Mouse (Mus musculus) lung, postnatal 0 days (tissue): ENCODE data around the gene Cdc6. TPM values are rescaled to one million over a fixed set of nuclear protein-coding genes. Genes with fewer than 3 reads are reported as not detected.

Experiments
- ATAC-seq: fragments of 200-750 bp; cut with Nextera tagmentation; 2 replicates; pipeline ENCODE4 v1.8.0; 2017; ENCODE audit warnings: moderate library complexity
- DNase-seq: peaks from one replicate; pipeline ENCODE4 v3.0.0-alpha.2; 2016; ENCODE audit warnings: low spot score
- H3K27ac ChIP-seq: fragments of 300-500 bp; sonication (generic); 2 replicates; pipeline ENCODE4 v1.5.1; 2014; ENCODE audit warnings: antibody characterized with exemption, mild to moderate bottlenecking, low read length, mixed read lengths
- H3K27me3 ChIP-seq: fragments of 300-500 bp; sonication (generic); replicated peaks from 2 replicates; pipeline ENCODE4 v1.6.1; 2014; ENCODE audit warnings: low read length, mixed read lengths; ENCODE audit not compliant: insufficient read depth
- H3K36me3 ChIP-seq: fragments of 300-500 bp; sonication (generic); 2 replicates; pipeline ENCODE4 v1.6.1; 2014; ENCODE audit warnings: low read length, mixed read lengths; ENCODE audit not compliant: insufficient read depth
- H3K4me1 ChIP-seq: fragments of 300-500 bp; sonication (generic); 2 replicates; pipeline ENCODE4 v1.6.1; 2014; ENCODE audit warnings: antibody characterized with exemption, low read depth, low read length, mixed read lengths; ENCODE audit not compliant: insufficient read depth
- H3K4me2 ChIP-seq: fragments of 300-500 bp; sonication (generic); replicated peaks from 2 replicates; pipeline ENCODE4 v1.6.1; 2014; ENCODE audit warnings: low read depth, mild to moderate bottlenecking, low read length, moderate library complexity, mixed read lengths
- H3K4me3 ChIP-seq: fragments of 300-500 bp; sonication (generic); 2 replicates; pipeline ENCODE4 v1.5.1; 2014; ENCODE audit warnings: low read depth, low read length
- H3K9ac ChIP-seq: fragments of 300-500 bp; sonication (generic); replicated peaks from 2 replicates; pipeline ENCODE4 v1.6.1; 2014; ENCODE audit warnings: low read depth, mild to moderate bottlenecking
- H3K9me3 ChIP-seq: fragments of 300-500 bp; sonication (generic); 2 replicates; pipeline ENCODE4 v1.6.1; 2016; ENCODE audit warnings: low read length, mixed read lengths
- CTCF ChIP-seq: IDR thresholded peaks from 2 replicates; pipeline ENCODE4 v1.5.1; 2016; ENCODE audit warnings: antibody characterized with exemption, mild to moderate bottlenecking
- EP300 ChIP-seq: IDR thresholded peaks from 2 replicates; pipeline ENCODE4 v1.6.1; 2016; ENCODE audit warnings: antibody characterized with exemption, mild to moderate bottlenecking, control low read depth
- whole genome bisulfite sequencing: fragments of 180-500 bp; shearing (Covaris S2); extraction: QIAGEN DNeasy Blood & Tissue Kit; methylation state at CpG from one replicate; pipeline ENCODE4 v1.1.7; 2014; 5-methylcytosine and 5-hydroxymethylcytosine counted together
- polyA plus RNA-seq: library from polyadenylated mRNA; unstranded; fragments of >200 nt; fragmentation: Nextera tagmentation; extraction: Ambion mirVana; gene quantifications from 2 replicates; pipeline ENCODE4 v1.2.1, GENCODE M21; 2015

The Cdc6 gene
- polyA plus RNA-seq, 1 experiment from 2014 or later = 2.6 TPM

DNA sequence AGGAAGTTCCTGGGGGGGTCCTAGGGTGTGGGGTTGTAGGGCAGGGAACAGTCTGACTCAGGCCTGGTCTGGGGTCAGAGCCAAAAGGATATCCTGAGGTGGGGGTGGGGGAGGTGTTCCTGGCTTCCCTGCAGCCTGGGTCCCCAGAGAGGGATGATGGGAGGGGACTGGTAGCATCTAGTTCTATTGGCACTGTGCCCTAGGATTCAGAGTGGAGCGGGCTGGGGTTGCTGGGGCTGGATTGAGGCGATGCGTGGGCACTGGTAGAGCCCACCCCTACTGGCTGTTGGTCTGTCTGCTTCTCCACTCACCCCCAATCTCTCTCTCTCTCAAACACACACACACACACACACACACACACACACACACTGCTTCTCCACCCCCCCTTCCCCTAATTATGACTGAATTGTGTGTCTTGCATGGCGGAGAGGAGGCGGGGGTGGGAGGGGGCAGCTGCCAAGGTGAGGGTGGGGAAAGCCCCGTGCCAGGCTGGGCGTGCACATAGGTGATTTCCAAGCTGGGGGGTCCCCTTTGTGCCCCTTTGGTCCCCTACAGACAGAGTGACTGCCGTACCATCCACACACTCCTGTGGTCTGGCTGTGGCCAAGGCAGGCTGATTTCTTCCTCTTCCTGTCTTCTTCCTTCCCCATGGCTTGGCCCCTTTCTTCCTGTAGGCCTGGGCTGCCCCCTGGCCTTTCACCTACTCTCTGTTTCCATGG, 35.5 kb downstream of the Cdc6 start:
- no peaks in the 10 kb centered on the region for H3K9me3 ChIP-seq
- H3K4me1 ChIP-seq = peaks cover 59% of the 10 kb centered on the region
- ATAC-seq (peak; percentile 60), DNase-seq (peak; percentile 93)
- H3K27ac ChIP-seq = peak overlapping the region; percentile 98
- H3K9ac ChIP-seq = peak overlapping the region; percentile 32
- H3K36me3 ChIP-seq = no peaks in the 10 kb centered on the region
- WGBS = 36% methylated on average over 8 of the region's 8 CpGs
- TF ChIP-seq EP300 (peak; percentile 90), CTCF (no peak)
- peak overlapping the region; percentile 96 for H3K4me2 ChIP-seq
- H3K27me3 ChIP-seq = no peaks in the 10 kb centered on the region
- no peak overlapping the region for H3K4me3 ChIP-seq

DNA sequence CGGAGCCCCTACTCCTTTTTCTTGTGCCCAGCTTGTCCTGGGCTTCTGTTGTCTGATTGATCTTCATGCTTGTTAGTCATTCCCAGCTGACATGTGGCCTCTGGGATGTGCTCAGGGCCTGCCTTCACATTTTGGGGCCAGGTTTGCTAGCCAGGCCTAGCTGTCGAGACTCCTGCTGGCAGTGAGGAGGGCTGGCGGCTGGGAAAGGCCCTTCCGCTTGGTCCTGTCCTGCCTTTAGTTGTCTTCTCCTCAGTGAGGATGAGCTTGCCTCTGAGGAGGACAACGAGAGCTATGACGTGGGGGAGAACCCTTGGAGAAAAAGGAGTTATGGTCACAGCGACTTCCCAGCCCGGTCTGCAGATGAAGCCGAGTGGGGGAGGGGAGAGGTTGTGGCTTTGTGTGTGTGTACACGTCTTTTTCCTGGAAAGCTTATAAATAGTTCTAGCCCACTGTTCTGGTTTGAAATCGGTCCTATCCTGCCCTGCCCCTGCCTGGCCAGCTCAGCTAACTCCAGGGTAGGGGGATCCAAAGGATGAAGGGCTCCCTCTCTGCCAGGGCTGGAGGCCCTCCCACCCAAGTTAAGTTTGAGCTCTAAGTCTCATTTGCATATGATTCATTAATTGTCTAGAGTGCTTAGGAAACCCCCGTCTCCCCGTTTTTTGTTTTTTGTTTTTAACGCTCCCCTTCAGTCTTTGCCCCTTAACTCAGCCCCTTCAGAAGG, 36.3 kb downstream of the Cdc6 start:
- H3K4me3 ChIP-seq = no peak overlapping the region
- H3K9ac ChIP-seq = peak overlapping the region; percentile 12; the same call in 1 of the 2 replicates
- DNase-seq (peak; percentile 75), ATAC-seq (no peak)
- H3K27me3 ChIP-seq = no peaks in the 10 kb centered on the region
- peak overlapping the region; percentile 98 for H3K27ac ChIP-seq
- TF ChIP-seq EP300 (peak; percentile 45; the same call in 1 of the 2 replicates), CTCF (no peak; the same call in 1 of the 2 replicates)
- H3K9me3 ChIP-seq = no peaks in the 10 kb centered on the region
- H3K4me2 ChIP-seq = peak overlapping the region; percentile 96
- 31% methylated on average over 14 of the region's 14 CpGs for WGBS
- H3K36me3 ChIP-seq = no peaks in the 10 kb centered on the region
- H3K4me1 ChIP-seq = peaks cover 54% of the 10 kb centered on the region

DNA sequence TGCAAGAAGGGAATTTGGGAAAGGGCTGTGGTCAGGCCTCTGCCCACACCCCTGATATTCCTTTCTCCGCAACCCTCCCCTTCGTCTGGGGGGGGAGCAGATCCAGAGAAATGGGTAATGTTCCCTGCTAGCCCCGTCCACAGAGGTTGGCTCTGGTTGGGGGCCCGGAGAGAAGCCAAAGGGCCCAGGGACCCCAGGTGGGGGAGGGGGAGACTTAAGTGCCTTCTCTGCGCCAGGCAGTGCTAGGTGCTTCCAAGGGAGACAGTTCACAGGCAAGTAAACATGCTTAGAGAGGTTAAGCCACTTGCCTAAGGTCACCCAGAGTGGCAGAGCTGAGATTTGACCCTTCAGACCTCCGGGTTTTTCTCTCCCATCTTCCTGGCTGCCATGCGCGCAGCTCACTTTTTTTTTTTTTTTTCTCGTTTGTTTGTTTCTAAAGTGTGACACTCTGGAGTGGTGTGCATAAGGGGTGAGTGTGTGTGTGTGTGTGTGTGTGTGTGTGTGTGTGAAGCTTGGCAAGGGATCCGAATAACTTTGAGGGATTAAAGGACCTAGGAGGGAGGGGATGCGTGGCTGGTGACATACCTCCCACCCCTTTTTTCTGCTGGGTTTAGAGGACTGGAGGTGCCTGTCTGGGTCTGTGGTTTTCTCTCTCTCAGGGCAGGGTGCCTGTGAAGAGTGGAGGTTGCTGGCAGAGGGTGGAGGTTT, 37.5 kb downstream of the Cdc6 start:
- Histone ChIP-seq H3K9ac (peak overlapping the region; percentile 6; the same call in 1 of the 2 replicates), H3K4me1 (peaks cover 51% of the 10 kb centered on the region), H3K4me2 (peak overlapping the region; percentile 96), H3K36me3 (no peaks in the 10 kb centered on the region), H3K4me3 (no peak overlapping the region), H3K9me3 (no peaks in the 10 kb centered on the region), H3K27ac (peak overlapping the region; percentile 98), H3K27me3 (no peaks in the 10 kb centered on the region)
- DNase-seq = peak; percentile 21
- TF ChIP-seq EP300 (0 out of 2 replicates have a peak, but pooled peaks have one; percentile 29), CTCF (no peak)
- ATAC-seq = no peak
- 23% methylated on average over 10 of the region's 11 CpGs for WGBS

GRCm38 (mm10) chr11:98945605-98945977, 38.0 kb downstream of the Cdc6 start:
- Histone ChIP-seq H3K9ac (no peak overlapping the region), H3K27me3 (no peaks in the 10 kb centered on the region), H3K36me3 (0 out of 2 replicates have a peak, but pooled peaks cover 4% of the 10 kb centered on the region), H3K4me2 (no peak overlapping the region; the same call in 1 of the 2 replicates), H3K27ac (peak overlapping the region; percentile 52), H3K9me3 (no peaks in the 10 kb centered on the region), H3K4me1 (peaks cover 49% of the 10 kb centered on the region), H3K4me3 (no peak overlapping the region)
- 38% methylated on average over 3 of the region's 3 CpGs for WGBS
- TF ChIP-seq EP300 (no peak), CTCF (no peak)
- ATAC-seq (no peak), DNase-seq (no peak)

DNA sequence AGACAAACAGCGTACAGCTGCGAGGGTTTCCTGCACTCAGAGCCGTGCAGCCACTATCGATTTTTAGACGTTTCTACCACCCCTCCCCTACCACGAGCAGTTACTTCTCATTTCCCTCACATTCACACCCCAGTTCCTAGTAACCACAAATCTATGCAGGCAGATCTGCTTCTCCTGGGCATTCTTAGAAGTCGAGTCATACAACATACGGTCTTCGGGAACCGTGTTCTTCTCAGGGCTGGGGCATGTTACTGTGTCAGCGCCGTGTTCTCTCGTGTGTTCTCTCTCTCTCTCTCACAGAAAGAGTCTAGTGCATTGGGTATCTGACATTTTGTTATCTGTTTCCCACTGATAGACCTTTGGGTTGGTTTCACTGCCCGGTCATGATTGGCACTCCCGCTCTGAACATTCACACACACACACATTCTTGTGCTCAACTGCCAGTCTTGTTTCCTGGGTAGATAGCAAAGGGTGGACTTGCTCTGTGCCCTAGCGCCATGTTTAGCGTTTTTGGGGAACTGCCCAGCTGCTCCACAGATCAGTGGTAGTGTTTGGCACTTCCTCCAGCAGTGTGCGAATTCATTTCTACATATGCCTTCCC, 40.5 kb downstream of the Cdc6 start:
- WGBS = 63% methylated on average over 18 of the region's 18 CpGs
- Histone ChIP-seq H3K9me3 (no peaks in the 10 kb centered on the region), H3K4me1 (peaks cover 48% of the 10 kb centered on the region), H3K27ac (0 out of 2 replicates have a peak overlapping the region, but pooled peaks have one; percentile 9), H3K36me3 (0 out of 2 replicates have a peak, but pooled peaks cover 5% of the 10 kb centered on the region), H3K4me2 (no peak overlapping the region), H3K9ac (no peak overlapping the region), H3K4me3 (no peak overlapping the region), H3K27me3 (no peaks in the 10 kb centered on the region)
- peak; percentile 31 for DNase-seq
- no peak for ATAC-seq
- no peak for TF ChIP-seq EP300
- no peak for TF ChIP-seq CTCF
